Mouse (Mus musculus): Measurements from ENCODE around the gene Mapk8ip2.

DNA sequence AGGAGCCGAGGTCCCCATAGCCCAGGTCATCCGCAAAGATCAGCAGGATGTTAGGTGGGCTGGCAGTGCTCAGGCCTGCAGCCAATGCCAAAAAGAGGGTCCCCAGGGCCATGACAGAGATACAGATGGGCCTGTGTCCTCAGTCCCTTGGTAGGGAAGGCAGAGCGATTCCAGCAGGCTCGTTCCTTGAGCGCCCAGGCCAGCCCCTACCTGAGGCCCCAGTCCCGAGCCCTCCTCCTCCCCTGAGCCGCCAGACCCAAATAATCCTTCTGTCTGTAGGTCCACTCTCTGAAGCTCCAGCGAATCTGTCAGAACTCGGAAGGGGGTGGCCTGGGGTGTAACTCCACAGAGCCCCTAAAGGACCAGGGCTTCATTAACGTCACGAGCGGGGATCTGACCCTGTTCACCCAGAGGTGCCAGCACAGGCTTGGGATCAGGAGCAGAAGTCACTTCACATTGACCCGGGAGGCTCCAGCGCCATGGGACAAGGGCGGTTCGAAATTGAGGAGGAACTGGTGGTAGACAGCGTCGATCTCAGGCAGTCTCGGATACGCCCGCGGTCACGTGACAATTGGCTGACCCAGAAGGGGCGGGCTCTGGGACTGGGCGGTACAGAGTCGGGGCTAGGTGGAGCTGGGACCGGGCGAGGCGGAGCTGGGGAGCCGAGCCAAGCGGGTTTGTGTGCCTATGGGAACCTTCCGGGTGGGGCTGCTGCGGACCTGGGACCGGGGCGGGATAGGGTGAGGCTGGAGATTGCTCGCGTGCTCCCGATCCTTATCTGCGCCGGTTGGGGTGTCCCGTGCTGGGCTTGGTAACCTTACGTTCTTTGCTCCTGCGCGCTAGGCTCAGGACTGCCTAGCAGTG, 22.1 kb downstream of the Mapk8ip2 start:
- TF ChIP-seq CTCF (IDR thresholded peaks at IDR 0.05 in 2 of 3, conservative IDR thresholded peaks at IDR 0.05 in 1 of 3; ENCODE audit: control insufficient read depth in 1 of 3, insufficient read depth in 1 of 3, low read depth in 2 of 3, low read length in 3 of 3, poor library complexity in 1 of 3, severe bottlenecking in 1 of 3) = no peak
- no peak for TF ChIP-seq KAT2A (conservative IDR thresholded peaks at IDR 0.05; ENCODE audit: low read depth, low read length)
- 0 out of 2 replicates have a peak, but pooled peaks have one; percentile 57 for TF ChIP-seq UBTF (IDR thresholded peaks at IDR 0.05; ENCODE audit: borderline replicate concordance, insufficient read depth, low read depth, low read length)
- peak; percentile 42 to 83; a peak in 3 of 4 replicates for TF ChIP-seq POLR2A (IDR thresholded peaks at IDR 0.05; ENCODE audit: control insufficient read depth in 1 of 2, insufficient read depth in 1 of 2, low read depth in 1 of 2, low read length in 2 of 2, poor library complexity in 1 of 2)
